Mouse (Mus musculus): ENCODE measurements around the gene Kng1. TPM values are rescaled to one million over a fixed set of nuclear protein-coding genes. Genes with fewer than 3 reads are reported as not detected.
A peak's percentile ranks its signal among the peaks of the same experiment; 100 is the strongest.

Kng1 gene
- polyA plus RNA-seq, 1 experiment from 2014 or later: 0.54 TPM

DNA sequence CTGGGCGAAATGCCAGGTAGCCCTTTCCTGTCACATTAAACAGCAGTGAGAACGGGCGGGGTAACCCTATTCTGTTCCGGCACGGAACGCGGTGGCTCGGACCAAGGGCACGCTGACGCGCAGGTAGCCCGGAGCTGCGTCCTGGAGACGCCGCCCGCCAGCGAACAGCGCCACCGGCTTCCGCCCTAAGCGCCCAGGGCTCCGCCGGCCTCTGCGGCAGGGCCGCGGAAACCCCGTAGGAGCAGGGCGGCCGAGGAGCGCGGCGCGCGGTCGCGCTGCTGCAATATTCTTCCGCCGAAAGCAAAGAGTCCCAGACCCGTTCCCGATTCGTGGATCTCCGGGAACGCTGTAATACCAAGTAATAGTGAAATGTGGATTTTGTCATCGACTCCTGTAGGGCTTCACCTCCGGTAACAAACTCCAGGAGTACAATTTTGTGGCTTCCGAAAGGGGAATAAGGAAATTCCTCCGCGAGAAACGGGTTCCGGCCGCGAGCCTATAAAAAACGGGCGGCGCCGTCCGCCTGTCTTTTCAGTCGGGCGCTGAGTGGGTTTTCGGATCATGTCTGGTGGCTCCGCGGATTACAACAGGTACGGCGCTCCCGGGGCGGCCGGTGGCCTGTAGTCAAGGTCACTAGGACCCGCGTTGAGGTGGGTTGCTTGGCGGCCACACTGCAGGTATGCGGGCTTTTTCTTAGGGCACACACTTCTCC lies 49.7 kb downstream of the Kng1 start, which contains the start of gene Eif4a2:
Eif4a2 (plus strand) TSS at position 214 of the 712 bp plus-strand sequence.
- H3K27ac ChIP-seq: peak within 1 kb of the TSS; percentile 98
- H3K36me3 ChIP-seq: peaks cover 39% of the 10 kb centered on the region
- peaks cover 41% of the 10 kb centered on the region for H3K4me1 ChIP-seq (replicated peaks)
- peak within 1 kb of the TSS; percentile 100 for H3K9ac ChIP-seq
- H3K27me3 ChIP-seq: no peaks in the 10 kb centered on the region
- H3K4me3 ChIP-seq: peak within 1 kb of the TSS; percentile 99
- under 1% methylated on average over 71 of the region's 71 CpGs for WGBS
- H3K4me2 ChIP-seq: peak within 1 kb of the TSS; percentile 69
- H3K9me3 ChIP-seq (replicated peaks): no peaks in the 10 kb centered on the region
- ATAC-seq (replicated peaks; ENCODE audit: insufficient number of reproducible peaks, insufficient read depth, low FRiP score, low read depth): peak; percentile 90

GRCm38 (mm10) chr16:23107946-23108759 lies 50.5 kb downstream of the Kng1 start:
- Histone ChIP-seq H3K27me3 (no peaks in the 10 kb centered on the region), H3K36me3 (peaks cover 47% of the 10 kb centered on the region), H3K27ac (peak overlapping the region; percentile 98), H3K4me3 (peak overlapping the region; percentile 99), H3K9ac (peak overlapping the region; percentile 100), H3K4me1 (replicated peaks) (peaks cover 42% of the 10 kb centered on the region), H3K9me3 (replicated peaks) (no peaks in the 10 kb centered on the region), H3K4me2 (peak overlapping the region; percentile 69)
- ATAC-seq (replicated peaks; ENCODE audit: insufficient number of reproducible peaks, insufficient read depth, low FRiP score, low read depth): peak; percentile 83
- under 1% methylated on average over 52 of the region's 52 CpGs for WGBS

DNA sequence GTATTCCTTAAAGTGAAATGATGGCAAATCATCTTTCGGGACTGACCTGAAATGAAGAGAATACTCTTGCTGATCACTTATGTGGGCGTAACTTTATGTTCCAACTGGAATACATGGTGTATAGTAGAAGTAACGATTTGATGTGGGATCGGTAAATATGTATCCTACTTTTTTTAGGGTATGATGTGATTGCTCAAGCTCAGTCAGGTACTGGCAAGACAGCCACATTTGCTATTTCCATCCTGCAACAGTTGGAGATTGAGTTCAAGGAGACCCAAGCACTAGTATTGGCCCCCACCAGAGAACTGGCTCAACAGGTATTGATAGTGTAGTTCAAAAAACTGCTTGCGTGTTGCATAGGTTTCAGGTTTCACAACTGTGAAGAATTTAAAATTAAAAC lies 51.3 kb downstream of the Kng1 start:
- no peaks in the 10 kb centered on the region for H3K27me3 ChIP-seq
- H3K4me2 ChIP-seq: peak overlapping the region; percentile 69
- peak overlapping the region; percentile 98 for H3K27ac ChIP-seq
- peak overlapping the region; percentile 99 for H3K4me3 ChIP-seq
- peaks cover 51% of the 10 kb centered on the region for H3K36me3 ChIP-seq
- no peaks in the 10 kb centered on the region for H3K9me3 ChIP-seq (replicated peaks)
- peaks cover 38% of the 10 kb centered on the region for H3K4me1 ChIP-seq (replicated peaks)
- H3K9ac ChIP-seq: peak overlapping the region; percentile 100
- 3% methylated on average over 5 of the region's 5 CpGs for WGBS
- ATAC-seq (replicated peaks; ENCODE audit: insufficient number of reproducible peaks, insufficient read depth, low FRiP score, low read depth): no peak

GRCm38 (mm10) chr16:23109350-23110280 lies 52.0 kb downstream of the Kng1 start:
- peaks cover 58% of the 10 kb centered on the region for H3K36me3 ChIP-seq
- ATAC-seq (replicated peaks; ENCODE audit: insufficient number of reproducible peaks, insufficient read depth, low FRiP score, low read depth): no peak
- peak overlapping the region; percentile 99 for H3K4me3 ChIP-seq
- H3K4me1 ChIP-seq (replicated peaks): peaks cover 38% of the 10 kb centered on the region
- no peak overlapping the region for H3K27ac ChIP-seq
- peak overlapping the region; percentile 100 for H3K9ac ChIP-seq
- WGBS: 40% methylated on average over 5 of the region's 5 CpGs
- no peaks in the 10 kb centered on the region for H3K9me3 ChIP-seq (replicated peaks)
- peak overlapping the region; percentile 69 for H3K4me2 ChIP-seq
- no peaks in the 10 kb centered on the region for H3K27me3 ChIP-seq

- ATAC-seq (replicated peaks; ENCODE audit: insufficient number of reproducible peaks, insufficient read depth, low FRiP score, low read depth): no peak
- Histone ChIP-seq H3K9me3 (replicated peaks) (no peaks in the 10 kb centered on the region), H3K27me3 (no peaks in the 10 kb centered on the region), H3K36me3 (peaks cover 72% of the 10 kb centered on the region), H3K4me1 (replicated peaks) (peaks cover 34% of the 10 kb centered on the region), H3K4me2 (no peak overlapping the region), H3K27ac (no peak overlapping the region), H3K4me3 (no peak overlapping the region), H3K9ac (no peak overlapping the region)
- WGBS: 74% methylated on average over 12 of the region's 12 CpGs
These were observed 54.7 kb downstream of the Kng1 start for GRCm38 (mm10) chr16:23112348-23112747.

- Histone ChIP-seq H3K9ac (no peak overlapping the region), H3K27me3 (no peaks in the 10 kb centered on the region), H3K36me3 (peaks cover 72% of the 10 kb centered on the region), H3K4me2 (no peak overlapping the region), H3K4me3 (no peak overlapping the region), H3K4me1 (replicated peaks) (peaks cover 34% of the 10 kb centered on the region), H3K9me3 (replicated peaks) (no peaks in the 10 kb centered on the region), H3K27ac (no peak overlapping the region)
- WGBS: 38% methylated on average over 9 of the region's 9 CpGs
- ATAC-seq (replicated peaks; ENCODE audit: insufficient number of reproducible peaks, insufficient read depth, low FRiP score, low read depth): no peak
These were observed 55.3 kb downstream of the Kng1 start for GRCm38 (mm10) chr16:23112861-23113435.

DNA sequence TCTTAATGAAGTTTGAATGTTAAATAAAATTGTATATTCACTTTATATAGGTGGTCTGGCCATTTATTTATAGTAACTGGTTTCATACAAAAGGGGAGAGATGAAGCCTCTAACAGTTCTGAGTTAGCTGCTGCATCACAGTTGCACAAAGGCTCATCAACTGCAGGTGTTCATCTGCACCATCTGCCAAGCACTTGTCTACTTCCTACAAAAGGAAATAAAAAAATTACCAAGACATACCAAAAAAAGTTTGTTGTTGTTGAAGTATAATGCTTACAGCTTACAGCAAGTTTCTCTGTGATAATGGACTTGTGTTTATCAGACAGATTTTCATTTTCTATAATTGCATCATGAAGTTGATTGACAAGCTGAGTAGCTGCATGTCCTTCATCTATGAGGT lies 56.2 kb downstream of the Kng1 start:
- no peak overlapping the region for H3K4me3 ChIP-seq
- H3K36me3 ChIP-seq: peaks cover 68% of the 10 kb centered on the region
- peaks cover 33% of the 10 kb centered on the region for H3K4me1 ChIP-seq (replicated peaks)
- no peak overlapping the region for H3K27ac ChIP-seq
- no peaks in the 10 kb centered on the region for H3K27me3 ChIP-seq
- no peak overlapping the region for H3K4me2 ChIP-seq
- H3K9ac ChIP-seq: no peak overlapping the region
- H3K9me3 ChIP-seq (replicated peaks): no peaks in the 10 kb centered on the region
- ATAC-seq (replicated peaks; ENCODE audit: insufficient number of reproducible peaks, insufficient read depth, low FRiP score, low read depth): no peak

GRCm38 (mm10) chr16:23114339-23115171 lies 56.9 kb downstream of the Kng1 start:
- H3K4me1 ChIP-seq (replicated peaks): peaks cover 27% of the 10 kb centered on the region
- no peaks in the 10 kb centered on the region for H3K27me3 ChIP-seq
- no peak overlapping the region for H3K4me3 ChIP-seq
- no peak overlapping the region for H3K27ac ChIP-seq
- H3K9ac ChIP-seq: no peak overlapping the region
- ATAC-seq (replicated peaks; ENCODE audit: insufficient number of reproducible peaks, insufficient read depth, low FRiP score, low read depth): no peak
- no peak overlapping the region for H3K4me2 ChIP-seq
- peaks cover 62% of the 10 kb centered on the region for H3K36me3 ChIP-seq
- H3K9me3 ChIP-seq (replicated peaks): no peaks in the 10 kb centered on the region
- WGBS: 61% methylated on average over 5 of the region's 5 CpGs

GRCm38 (mm10) chr16:23115486-23115885 lies 57.8 kb downstream of the Kng1 start:
- 71% methylated on average over 3 of the region's 3 CpGs for WGBS
- ATAC-seq (replicated peaks; ENCODE audit: insufficient number of reproducible peaks, insufficient read depth, low FRiP score, low read depth): no peak
- Histone ChIP-seq H3K4me3 (no peak overlapping the region), H3K27ac (no peak overlapping the region), H3K9me3 (replicated peaks) (no peaks in the 10 kb centered on the region), H3K4me1 (replicated peaks) (peaks cover 18% of the 10 kb centered on the region), H3K36me3 (peaks cover 56% of the 10 kb centered on the region), H3K27me3 (no peaks in the 10 kb centered on the region), H3K4me2 (no peak overlapping the region), H3K9ac (no peak overlapping the region)

GRCm38 (mm10) chr16:23117173-23117572 lies 59.5 kb downstream of the Kng1 start:
- 46% methylated on average over 4 of the region's 4 CpGs for WGBS
- H3K9me3 ChIP-seq (replicated peaks): no peaks in the 10 kb centered on the region
- no peak for ATAC-seq (replicated peaks; ENCODE audit: insufficient number of reproducible peaks, insufficient read depth, low FRiP score, low read depth)
- H3K4me3 ChIP-seq: no peak overlapping the region
- H3K9ac ChIP-seq: no peak overlapping the region
- no peak overlapping the region for H3K4me2 ChIP-seq
- peaks cover 52% of the 10 kb centered on the region for H3K36me3 ChIP-seq
- peaks cover 6% of the 10 kb centered on the region; the same call in 1 of the 2 replicates for H3K4me1 ChIP-seq (replicated peaks)
- H3K27ac ChIP-seq: no peak overlapping the region
- no peaks in the 10 kb centered on the region for H3K27me3 ChIP-seq

All from heart, embryonic 15.5 days (tissue).